ENCODE assay signal across 20 mouse cellular contexts in the genomic region with DNA sequence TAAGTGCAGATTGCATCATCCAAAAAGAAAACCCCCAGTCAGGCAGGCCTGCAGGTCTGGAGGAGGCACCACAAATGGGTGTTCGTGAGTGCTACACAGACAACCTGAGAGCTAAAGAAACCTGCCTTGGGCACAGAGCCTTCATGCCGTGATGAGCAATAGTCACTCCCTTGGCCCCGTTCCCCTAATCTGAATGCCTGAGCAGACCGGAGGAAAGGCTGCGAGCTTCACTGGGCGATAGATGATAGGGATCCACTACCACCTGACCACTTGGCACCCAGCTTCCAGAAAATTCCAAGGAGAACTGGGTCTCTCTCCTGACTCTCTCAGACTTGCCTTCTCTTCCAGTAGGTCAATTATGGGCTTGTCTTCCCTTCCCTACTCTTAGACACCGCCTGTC. TPM values are rescaled to one million over a fixed set of nuclear protein-coding genes. Genes with fewer than 3 reads are reported as not detected.
DNase-seq lines count a peak whose midpoint lies in the region; TF ChIP-seq lines count a peak whose summit lies in the region.
"Had no signal": no experiment of that assay in that cellular context is flagged by ENCODE, and none has a peak within 500 bp of the region (broad histone marks: within the 10 kb centered on the region; RNA-seq: fewer than 3 reads in every experiment).

No protein-coding gene starts in this region.

- no peaks in the 10 kb centered on the region; the same call in 1 of the 2 replicates for H3K4me1 ChIP-seq in thymus, adult 2 months (replicated peaks; ENCODE audit: control insufficient read depth, insufficient read depth, low read length)
- H3K4me1 ChIP-seq: heart, embryonic 15.5 days; liver, embryonic 12.5 days; midbrain, embryonic 10.5 days had no signal

- no peak for TF ChIP-seq POLR2A in thymus, adult 2 months (IDR thresholded peaks at IDR 0.05; ENCODE audit: control insufficient read depth, extremely low read depth, insufficient read depth, low read length, poor library complexity)

- intact Hi-C loops in left cerebral cortex, postnatal 4 days (cut with DNase I), result no loop called here

- 86% methylated on average over 7 of the region's 7 CpGs for WGBS in thymus, adult 2 months

- H3K36me3 ChIP-seq in thymus, adult 2 months (ENCODE audit: control insufficient read depth, insufficient read depth, low read length), result no peaks in the 10 kb centered on the region
- H3K36me3 ChIP-seq: embryonic facial prominence, embryonic 12.5 days; heart, embryonic 15.5 days; hindbrain, embryonic 13.5 days; limb, embryonic 13.5 days; liver, embryonic 12.5 days; midbrain, embryonic 10.5 days; neural tube, embryonic 15.5 days had no signal

- no peaks in the 10 kb centered on the region for H3K27me3 ChIP-seq in thymus, adult 2 months (ENCODE audit: control insufficient read depth, insufficient read depth, low read length)
- H3K27me3 ChIP-seq: embryonic facial prominence, embryonic 12.5 days; heart, embryonic 15.5 days; hindbrain, embryonic 13.5 days; limb, embryonic 13.5 days; liver, embryonic 12.5 days; neural tube, embryonic 15.5 days had no signal

- TF ChIP-seq CTCF in thymus, adult 2 months (IDR thresholded peaks at IDR 0.05; ENCODE audit: borderline replicate concordance, control insufficient read depth, extremely low read depth, insufficient read depth, low read length, poor library complexity), result no peak

- no peak overlapping the region for H3K27ac ChIP-seq in thymus, adult 2 months (ENCODE audit: control insufficient read depth, insufficient read depth, low read length)
- H3K27ac ChIP-seq: embryonic facial prominence, embryonic 12.5 days; heart, embryonic 15.5 days; hindbrain, embryonic 13.5 days; limb, embryonic 13.5 days; liver, embryonic 12.5 days; midbrain, embryonic 10.5 days; neural tube, embryonic 15.5 days had no signal

- DNase-seq in left cerebral cortex, postnatal 4 days, result peak; percentile 49
- no peak for DNase-seq in left cerebral cortex, adult 8-10 months (ENCODE audit: low spot score in 2 of 2)
- DNase-seq in adipocyte (ENCODE audit: low spot score), result peak; percentile 50
- peak; percentile 77 to 87 for DNase-seq in cerebellum, adult 18-20 months
- DNase-seq in cerebellum, postnatal 14 days, result peak; percentile 88
- no peak for DNase-seq in Muller cell, postnatal 12 days (ENCODE audit: inconsistent ontology term)
- DNase-seq in left cerebral cortex, adult 9 months (ENCODE audit: low spot score in 2 of 2), result no peak
- DNase-seq in thymus, adult 2 months, result no peak
- DNase-seq: gastrocnemius, postnatal 25 days; heart, postnatal 36 days; kidney, adult 11 months; lung, embryonic 14.5 days; spleen, adult 18-20 months had no signal

- H3K4me3 ChIP-seq in thymus, adult 2 months (ENCODE audit: control insufficient read depth, insufficient read depth, low read length), result no peak overlapping the region
- H3K4me3 ChIP-seq: embryonic facial prominence, embryonic 12.5 days; heart, embryonic 15.5 days; hindbrain, embryonic 13.5 days; limb, embryonic 13.5 days; liver, embryonic 12.5 days; midbrain, embryonic 10.5 days; neural tube, embryonic 15.5 days had no signal

RNA-seq across cellular contexts. Expression of gene Kif5c, which starts 24.2 kb away (rescaled TPM):
- total RNA-seq in left cerebral cortex, postnatal 4 days (2021), result 100 to 1,000 TPM; 441 to 484 TPM
- total RNA-seq in left cerebral cortex, adult 8-10 months (2022), result 100 to 1,000 TPM; 526 to 565 (median 546) TPM
- 0.40 and 1.4 TPM in 2 replicates for polyA plus RNA-seq in thymus, adult 2 months (2012; rRNA removed)

Comparison
In these comparisons a context has a peak if more than half of its experiments do, and no peak if none do; other contexts are left out.
1. DNase-seq: peak in left cerebral cortex, postnatal 4 days (single experiment), adipocyte (single experiment), cerebellum, adult 18-20 months (2 of 2) and cerebellum, postnatal 14 days (2 of 2); none in left cerebral cortex, adult 8-10 months (0 of 2), Muller cell, postnatal 12 days (single experiment), left cerebral cortex, adult 9 months (0 of 2) and thymus, adult 2 months (single experiment).